Mouse (Mus musculus) intestine, postnatal 0 days (tissue): Measurements from ENCODE around the gene Cysltr2. TPM values are rescaled to one million over a fixed set of nuclear protein-coding genes. Genes with fewer than 3 reads are reported as not detected.

Experiments
- ATAC-seq: fragments of 200-750 bp; cut with Nextera tagmentation; 2 replicates; pipeline ENCODE4 v1.8.0; 2017; ENCODE audit warnings: mild to moderate bottlenecking, moderate TSS enrichment, moderate library complexity
- H3K27ac ChIP-seq: fragments of 300-500 bp; sonication (generic); 2 replicates; pipeline ENCODE4 v1.5.1; 2014; ENCODE audit warnings: mild to moderate bottlenecking, low read depth, low read length, moderate library complexity
- H3K27me3 ChIP-seq: fragments of 300-500 bp; sonication (generic); replicated peaks from 2 replicates; pipeline ENCODE4 v1.6.1; 2014; ENCODE audit warnings: low read length, mixed read lengths; ENCODE audit not compliant: control insufficient read depth, insufficient read depth
- H3K36me3 ChIP-seq: fragments of 300-500 bp; sonication (generic); 2 replicates; pipeline ENCODE4 v1.6.1; 2014; ENCODE audit warnings: mild to moderate bottlenecking, moderate library complexity; ENCODE audit not compliant: control insufficient read depth, insufficient read depth
- H3K4me1 ChIP-seq: fragments of 300-500 bp; sonication (generic); replicated peaks from 2 replicates; pipeline ENCODE4 v1.6.1; 2014; ENCODE audit warnings: antibody characterized with exemption, low read length, mixed read lengths; ENCODE audit not compliant: control insufficient read depth, insufficient read depth
- H3K4me2 ChIP-seq: fragments of 300-500 bp; sonication (generic); replicated peaks from 2 replicates; pipeline ENCODE4 v1.6.1; 2014; ENCODE audit warnings: low read depth, mild to moderate bottlenecking, moderate library complexity
- H3K4me3 ChIP-seq: fragments of 300-500 bp; sonication (generic); 2 replicates; pipeline ENCODE4 v1.5.1; 2014; ENCODE audit warnings: low read depth, low read length
- H3K9ac ChIP-seq: fragments of 300-500 bp; sonication (generic); 2 replicates; pipeline ENCODE4 v1.6.1; 2014; ENCODE audit warnings: mild to moderate bottlenecking, low read depth, low read length
- H3K9me3 ChIP-seq: fragments of 300-500 bp; sonication (generic); 2 replicates; pipeline ENCODE4 v1.6.1; 2016; ENCODE audit warnings: mixed run types; ENCODE audit not compliant: control insufficient read depth
- CTCF ChIP-seq: sonication (generic); IDR thresholded peaks from 2 replicates; pipeline ENCODE4 v1.5.1; 2016; ENCODE audit warnings: low read depth, mild to moderate bottlenecking, control low read depth, antibody characterized with exemption, moderate library complexity
- WGBS: fragments of 180-500 bp; shearing (Covaris S2); extraction: QIAGEN DNeasy Blood & Tissue Kit; methylation state at CpG from one replicate; pipeline ENCODE4 v1.1.7; 2014; 5-methylcytosine and 5-hydroxymethylcytosine counted together
- polyA plus RNA-seq: library from polyadenylated mRNA; unstranded; fragments of >200 nt; fragmentation: Nextera tagmentation; extraction: Ambion mirVana; gene quantifications from 2 replicates; pipeline ENCODE4 v1.2.1, GENCODE M21; 2015

The Cysltr2 gene
- 0.30 and 0.41 TPM in 2 replicates for polyA plus RNA-seq

GRCm38 (mm10) chr14:73048937-73049336, at the start of gene Cysltr2:
TSS of gene Cysltr2 (minus strand) at chr14:73049114.
- no peak for TF ChIP-seq CTCF
- Histone ChIP-seq H3K4me1 (no peaks in the 10 kb centered on the region), H3K9ac (no peak within 1 kb of the TSS), H3K27me3 (no peaks in the 10 kb centered on the region), H3K27ac (no peak within 1 kb of the TSS), H3K4me3 (no peak within 1 kb of the TSS), H3K4me2 (no peak within 1 kb of the TSS), H3K36me3 (no peaks in the 10 kb centered on the region), H3K9me3 (no peaks in the 10 kb centered on the region)
- ATAC-seq: no peak
- WGBS: 66% methylated on average over 6 of the region's 6 CpGs

GRCm38 (mm10) chr14:73094802-73095550, 46.1 kb upstream of the Cysltr2 start:
- WGBS: 61% methylated on average over 13 of the region's 13 CpGs
- ATAC-seq: no peak
- no peaks in the 10 kb centered on the region for H3K9me3 ChIP-seq
- no peaks in the 10 kb centered on the region for H3K36me3 ChIP-seq
- no peaks in the 10 kb centered on the region for H3K27me3 ChIP-seq
- no peak overlapping the region for H3K4me3 ChIP-seq
- no peak overlapping the region for H3K9ac ChIP-seq
- H3K4me1 ChIP-seq: no peaks in the 10 kb centered on the region
- no peak overlapping the region for H3K4me2 ChIP-seq
- TF ChIP-seq CTCF: no peak
- no peak overlapping the region for H3K27ac ChIP-seq

GRCm38 (mm10) chr14:73092871-73093270, 44.0 kb upstream of the Cysltr2 start:
- H3K4me2 ChIP-seq: no peak overlapping the region
- no peaks in the 10 kb centered on the region for H3K27me3 ChIP-seq
- WGBS: 94% methylated on average over 3 of the region's 3 CpGs
- H3K36me3 ChIP-seq: no peaks in the 10 kb centered on the region
- no peak overlapping the region for H3K4me3 ChIP-seq
- no peak for TF ChIP-seq CTCF
- no peak overlapping the region for H3K9ac ChIP-seq
- no peaks in the 10 kb centered on the region for H3K4me1 ChIP-seq
- ATAC-seq: no peak
- H3K9me3 ChIP-seq: no peaks in the 10 kb centered on the region
- H3K27ac ChIP-seq: no peak overlapping the region

- Histone ChIP-seq H3K4me2 (no peak overlapping the region), H3K9me3 (no peaks in the 10 kb centered on the region), H3K27me3 (no peaks in the 10 kb centered on the region), H3K4me1 (no peaks in the 10 kb centered on the region), H3K27ac (no peak overlapping the region), H3K36me3 (no peaks in the 10 kb centered on the region), H3K9ac (no peak overlapping the region), H3K4me3 (no peak overlapping the region)
- ATAC-seq: no peak
- WGBS: 87% methylated on average over 1 of the region's 1 CpGs
- no peak for TF ChIP-seq CTCF
Observed at GRCm38 (mm10) chr14:73088224-73088623, 39.3 kb upstream of the Cysltr2 start.

- H3K9ac ChIP-seq: no peak overlapping the region
- H3K4me1 ChIP-seq: no peaks in the 10 kb centered on the region
- 87% methylated on average over 5 of the region's 5 CpGs for WGBS
Observed at GRCm38 (mm10) chr14:73087746-73088145, 38.8 kb upstream of the Cysltr2 start.

GRCm38 (mm10) chr14:73087247-73087646, 38.3 kb upstream of the Cysltr2 start:
- Histone ChIP-seq H3K4me2 (no peak overlapping the region), H3K9me3 (no peaks in the 10 kb centered on the region), H3K36me3 (no peaks in the 10 kb centered on the region), H3K4me1 (no peaks in the 10 kb centered on the region), H3K9ac (no peak overlapping the region), H3K4me3 (no peak overlapping the region), H3K27ac (no peak overlapping the region), H3K27me3 (no peaks in the 10 kb centered on the region)
- no peak for TF ChIP-seq CTCF
- ATAC-seq: no peak
- WGBS: 92% methylated on average over 5 of the region's 5 CpGs

More at GRCm38 (mm10) chr14:73087746-73088145, 38.8 kb upstream of the Cysltr2 start:
- Histone ChIP-seq H3K4me2 (no peak overlapping the region), H3K27me3 (no peaks in the 10 kb centered on the region), H3K36me3 (no peaks in the 10 kb centered on the region), H3K27ac (no peak overlapping the region), H3K4me3 (no peak overlapping the region), H3K9me3 (no peaks in the 10 kb centered on the region)
- no peak for TF ChIP-seq CTCF
- ATAC-seq: no peak
